Mouse (Mus musculus): ENCODE data around the gene Olfr1417. TPM values are rescaled to one million over a fixed set of nuclear protein-coding genes. Genes with fewer than 3 reads are reported as not detected.
"Not testable (repeated sequence)": the region's sequence is repeated elsewhere in the genome, so short reads cannot be mapped to it uniquely, and the experiment has no call there.

The Olfr1417 gene
- polyA plus RNA-seq (2012; rRNA removed) = 0.11 TPM in 1 of 2 replicates, not detected in the other

GRCm38 (mm10) chr19:11839119-11839518, at the start of gene Olfr1417:
Gene Olfr1417, minus strand, starts transcription at chr19:11839219.
- Histone ChIP-seq H3K27me3 (ENCODE audit: control insufficient read depth, insufficient read depth, low read length) (no peaks in the 10 kb centered on the region), H3K27ac (ENCODE audit: insufficient read depth, low read length) (no peak within 1 kb of the TSS), H3K4me1 (ENCODE audit: control insufficient read depth, insufficient read depth, low read length) (no peaks in the 10 kb centered on the region), H3K4me3 (replicated peaks; ENCODE audit: insufficient read depth, low read depth, low read length) (no peak within 1 kb of the TSS)
- 90% methylated on average over 4 of the region's 4 CpGs for WGBS
- no peak for TF ChIP-seq POLR2A (IDR thresholded peaks at IDR 0.05; ENCODE audit: borderline replicate concordance, insufficient read depth, low read length)
- TF ChIP-seq CTCF (IDR thresholded peaks at IDR 0.05; ENCODE audit: borderline replicate concordance, insufficient read depth, low read depth, low read length) = no peak
- no peak for DNase-seq

DNA sequence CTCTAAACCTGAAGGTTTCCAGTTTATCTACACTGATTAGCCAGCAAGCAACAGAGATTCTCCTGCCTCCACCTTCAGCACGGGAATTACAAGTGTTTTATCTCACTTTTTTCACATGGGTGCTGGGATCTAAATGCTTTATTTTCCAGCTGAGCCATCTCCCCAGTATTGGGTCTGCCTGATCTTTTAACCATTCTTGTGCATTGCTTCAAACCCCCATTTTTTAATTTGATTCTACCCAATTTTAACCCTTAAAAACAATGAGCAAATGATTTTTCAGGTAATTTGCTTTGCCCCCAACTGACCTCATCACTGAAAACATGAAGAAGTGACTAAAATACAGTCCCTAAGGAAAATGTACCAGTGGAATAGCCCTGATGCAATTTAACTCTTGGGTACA, 47.2 kb upstream of the Olfr1417 start, which contains the start of gene Olfr1420:
Gene Olfr1420, plus strand, starts transcription at position 301 of the 400 bp plus-strand sequence.
- Histone ChIP-seq H3K27me3 (ENCODE audit: control insufficient read depth, insufficient read depth, low read length) (no peaks in the 10 kb centered on the region; the same call in 1 of the 2 replicates), H3K4me1 (ENCODE audit: control insufficient read depth, insufficient read depth, low read length) (no peaks in the 10 kb centered on the region), H3K4me3 (replicated peaks; ENCODE audit: insufficient read depth, low read depth, low read length) (no peak within 1 kb of the TSS), H3K27ac (ENCODE audit: insufficient read depth, low read length) (no peak within 1 kb of the TSS)
- DNase-seq = no peak
- no peak for TF ChIP-seq CTCF (IDR thresholded peaks at IDR 0.05; ENCODE audit: borderline replicate concordance, insufficient read depth, low read depth, low read length)
- WGBS = 42% methylated on average over 1 of the region's 1 CpGs

DNA sequence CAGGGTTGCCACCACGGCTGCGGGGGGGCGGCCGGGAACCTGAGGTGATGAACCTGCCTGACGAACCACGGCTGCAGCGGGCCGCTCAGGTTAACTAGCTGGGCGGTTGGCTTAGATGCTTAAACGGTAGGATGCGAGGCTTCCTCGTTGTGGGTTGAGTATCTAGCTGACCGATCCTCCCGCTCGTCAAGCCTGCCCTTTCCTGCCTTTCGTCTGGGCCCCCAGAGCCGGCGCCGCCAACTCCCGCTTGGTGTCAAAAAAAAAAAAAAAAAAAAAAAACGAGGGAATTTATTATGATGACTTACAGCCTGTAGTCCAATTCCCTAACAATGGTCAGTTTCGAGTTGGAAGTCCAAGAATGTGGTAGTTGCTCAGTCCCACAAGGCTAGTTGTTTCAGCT, 39.4 kb upstream of the Olfr1417 start:
- not testable (repeated sequence) for H3K27me3 ChIP-seq (ENCODE audit: control insufficient read depth, insufficient read depth, low read length); DNase-seq; H3K4me3 ChIP-seq (replicated peaks; ENCODE audit: insufficient read depth, low read depth, low read length); H3K4me1 ChIP-seq (ENCODE audit: control insufficient read depth, insufficient read depth, low read length); H3K27ac ChIP-seq (ENCODE audit: insufficient read depth, low read length)
- 72% methylated on average over 22 of the region's 22 CpGs for WGBS

DNA sequence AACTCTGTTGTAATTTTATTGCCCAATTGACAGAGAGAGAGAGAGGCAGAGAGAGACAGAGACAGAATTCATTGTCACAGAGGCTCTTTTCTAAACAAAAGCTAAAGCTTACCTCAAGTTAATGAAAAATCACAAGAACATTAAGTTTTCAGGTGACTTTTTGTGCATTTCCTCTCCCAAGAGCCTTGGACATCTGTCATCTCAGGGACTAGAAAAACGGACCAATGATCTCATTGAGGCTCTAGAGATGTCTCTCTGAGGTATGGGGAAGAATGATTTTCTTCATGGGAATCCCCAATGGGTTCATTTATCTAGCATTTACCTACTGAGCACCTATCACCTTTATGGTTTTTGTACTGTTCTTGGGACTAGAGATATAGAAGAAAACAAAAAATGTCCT, 36.0 kb upstream of the Olfr1417 start, which contains the start of gene Olfr1419:
Gene Olfr1419, minus strand, starts transcription at position 101 of the 400 bp plus-strand sequence.
- H3K27me3 ChIP-seq (ENCODE audit: control insufficient read depth, insufficient read depth, low read length) = no peaks in the 10 kb centered on the region
- H3K27ac ChIP-seq (ENCODE audit: insufficient read depth, low read length) = no peak within 1 kb of the TSS
- H3K4me3 ChIP-seq (replicated peaks; ENCODE audit: insufficient read depth, low read depth, low read length) = no peak within 1 kb of the TSS
- H3K4me1 ChIP-seq (ENCODE audit: control insufficient read depth, insufficient read depth, low read length) = no peaks in the 10 kb centered on the region
- 30% methylated on average over 1 of the region's 1 CpGs for WGBS
- TF ChIP-seq CTCF (IDR thresholded peaks at IDR 0.05; ENCODE audit: borderline replicate concordance, insufficient read depth, low read depth, low read length) (no peak), POLR2A (IDR thresholded peaks at IDR 0.05; ENCODE audit: borderline replicate concordance, insufficient read depth, low read length) (no peak)
- no peak for DNase-seq

DNA sequence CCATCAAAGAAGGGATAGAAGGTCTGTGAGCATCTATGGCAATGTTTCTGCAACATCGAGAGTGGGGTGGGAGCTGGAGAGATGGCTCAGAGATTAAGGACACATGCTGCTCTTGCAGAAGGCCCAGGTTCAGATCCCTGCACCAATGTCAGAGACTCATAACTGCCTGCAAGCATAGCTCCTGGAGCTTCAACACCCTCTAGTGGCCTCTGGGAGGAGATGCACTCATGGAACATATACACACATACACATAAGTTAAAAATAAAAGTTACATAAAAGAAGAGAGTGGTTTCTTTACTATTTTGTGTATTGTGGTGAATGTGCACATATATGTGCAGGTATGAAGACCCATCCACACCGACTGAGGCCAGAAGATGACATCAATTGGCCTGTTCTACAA, 28.8 kb upstream of the Olfr1417 start:
- Histone ChIP-seq H3K27me3 (ENCODE audit: control insufficient read depth, insufficient read depth, low read length) (no peaks in the 10 kb centered on the region), H3K27ac (ENCODE audit: insufficient read depth, low read length) (no peak overlapping the region), H3K4me3 (replicated peaks; ENCODE audit: insufficient read depth, low read depth, low read length) (no peak overlapping the region), H3K4me1 (ENCODE audit: control insufficient read depth, insufficient read depth, low read length) (no peaks in the 10 kb centered on the region)
- 81% methylated on average over 2 of the region's 2 CpGs for WGBS
- DNase-seq = no peak
- TF ChIP-seq CTCF (IDR thresholded peaks at IDR 0.05; ENCODE audit: borderline replicate concordance, insufficient read depth, low read depth, low read length) = no peak
- no peak for TF ChIP-seq POLR2A (IDR thresholded peaks at IDR 0.05; ENCODE audit: borderline replicate concordance, insufficient read depth, low read length)

- WGBS = 93% methylated on average over 1 of the region's 1 CpGs
These were observed 21.9 kb upstream of the Olfr1417 start, which contains the start of gene Olfr1418 for GRCm38 (mm10) chr19:11860966-11861365. Gene Olfr1418, minus strand, starts transcription at chr19:11861066.

GRCm38 (mm10) chr19:11856506-11856905, 17.5 kb upstream of the Olfr1417 start:
- no peak for TF ChIP-seq CTCF (IDR thresholded peaks at IDR 0.05; ENCODE audit: borderline replicate concordance, insufficient read depth, low read depth, low read length)
- TF ChIP-seq POLR2A (IDR thresholded peaks at IDR 0.05; ENCODE audit: borderline replicate concordance, insufficient read depth, low read length) = no peak
- Histone ChIP-seq H3K4me3 (replicated peaks; ENCODE audit: insufficient read depth, low read depth, low read length) (no peak overlapping the region), H3K27ac (ENCODE audit: insufficient read depth, low read length) (no peak overlapping the region), H3K27me3 (ENCODE audit: control insufficient read depth, insufficient read depth, low read length) (no peaks in the 10 kb centered on the region), H3K4me1 (ENCODE audit: control insufficient read depth, insufficient read depth, low read length) (no peaks in the 10 kb centered on the region)
- DNase-seq = no peak
- WGBS = 76% methylated on average over 6 of the region's 6 CpGs

More at GRCm38 (mm10) chr19:11860966-11861365, 21.9 kb upstream of the Olfr1417 start, which contains the start of gene Olfr1418:
- no peaks in the 10 kb centered on the region for H3K27me3 ChIP-seq (ENCODE audit: control insufficient read depth, insufficient read depth, low read length)
- no peak for TF ChIP-seq CTCF (IDR thresholded peaks at IDR 0.05; ENCODE audit: borderline replicate concordance, insufficient read depth, low read depth, low read length)
- TF ChIP-seq POLR2A (IDR thresholded peaks at IDR 0.05; ENCODE audit: borderline replicate concordance, insufficient read depth, low read length) = no peak
- no peak within 1 kb of the TSS for H3K27ac ChIP-seq (ENCODE audit: insufficient read depth, low read length)
- DNase-seq = no peak
- no peak within 1 kb of the TSS for H3K4me3 ChIP-seq (replicated peaks; ENCODE audit: insufficient read depth, low read depth, low read length)
- no peaks in the 10 kb centered on the region for H3K4me1 ChIP-seq (ENCODE audit: control insufficient read depth, insufficient read depth, low read length)

DNA sequence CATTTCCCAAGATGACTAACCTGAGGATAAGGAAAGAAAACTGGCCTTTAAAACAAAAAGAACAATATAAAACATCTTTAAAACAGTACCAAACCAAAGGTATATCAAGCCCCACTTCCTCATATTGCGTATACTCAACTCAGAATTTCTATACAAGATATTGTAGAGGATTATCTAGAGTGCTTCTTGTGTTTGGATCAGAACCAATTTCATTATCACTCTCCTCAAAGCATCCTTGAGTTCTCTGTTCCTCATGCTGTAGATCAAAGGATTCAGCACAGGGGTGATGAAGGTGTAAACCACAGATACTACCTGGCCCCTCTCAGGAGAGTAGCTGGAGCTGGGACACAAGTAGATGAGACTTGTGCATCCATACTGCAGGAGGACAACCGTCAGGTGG, 15.8 kb upstream of the Olfr1417 start:
- Histone ChIP-seq H3K4me1 (ENCODE audit: control insufficient read depth, insufficient read depth, low read length) (no peaks in the 10 kb centered on the region), H3K4me3 (replicated peaks; ENCODE audit: insufficient read depth, low read depth, low read length) (no peak overlapping the region), H3K27me3 (ENCODE audit: control insufficient read depth, insufficient read depth, low read length) (no peaks in the 10 kb centered on the region), H3K27ac (ENCODE audit: insufficient read depth, low read length) (no peak overlapping the region)
- no peak for TF ChIP-seq POLR2A (IDR thresholded peaks at IDR 0.05; ENCODE audit: borderline replicate concordance, insufficient read depth, low read length)
- TF ChIP-seq CTCF (IDR thresholded peaks at IDR 0.05; ENCODE audit: borderline replicate concordance, insufficient read depth, low read depth, low read length) = no peak
- no peak for DNase-seq
- 93% methylated on average over 2 of the region's 2 CpGs for WGBS
